Mouse (Mus musculus) skeletal muscle tissue, adult 2 months (tissue): Measurements from ENCODE around the gene Gm7951.
"Not testable (repeated sequence)": the region's sequence is repeated elsewhere in the genome, so short reads cannot be mapped to it uniquely, and the experiment has no call there.

Experiments
- DNase-seq: peaks from one replicate; pipeline ENCODE4 v3.0.0-alpha.2; 2012; ENCODE audit warnings: low read depth, low spot score

Gene Gm7951

GRCm38 (mm10) chr14:42117269-42117668 is at the start of gene Gm7951:
TSS of gene Gm7951 (minus strand) at chr14:42117369.
- not testable (repeated sequence) for DNase-seq

GRCm38 (mm10) chr14:42162522-42162921 is 45.4 kb upstream of the Gm7951 start, which contains the start of gene Gm17027:
TSS of gene Gm17027 (minus strand) at chr14:42162622.
- not testable (repeated sequence) for DNase-seq

- not testable (repeated sequence) for DNase-seq
Observed at GRCm38 (mm10) chr14:42134571-42134970, 17.4 kb upstream of the Gm7951 start.

- not testable (repeated sequence) for DNase-seq
Observed at GRCm38 (mm10) chr14:42133806-42134205, 16.6 kb upstream of the Gm7951 start.
